ENCODE assay signal across 7 mouse cellular contexts in genomic region chr6:83136291-83136880, GRCm38 (mm10). TPM values are rescaled to one million over a fixed set of nuclear protein-coding genes. Genes with fewer than 3 reads are reported as not detected.
DNase-seq lines count a peak whose midpoint lies in the region; ATAC-seq lines count a peak whose summit lies in the region.

No protein-coding gene starts in this region.

- peak overlapping the region; percentile 94 for H3K4me3 ChIP-seq in megakaryocyte, embryonic 14.5 days (replicated peaks)
- H3K4me3 ChIP-seq in forebrain, embryonic 10.5 days = peak overlapping the region; percentile 64
- H3K4me3 ChIP-seq in limb, embryonic 12.5 days (replicated peaks) = peak overlapping the region; percentile 57
- H3K4me3 ChIP-seq in stomach, embryonic 14.5 days (ENCODE audit: low read depth, low read length) = peak overlapping the region; percentile 48

- H3K27me3 ChIP-seq in megakaryocyte, embryonic 14.5 days (replicated peaks) = peaks cover 6% of the 10 kb centered on the region
- H3K27me3 ChIP-seq in forebrain, embryonic 10.5 days (ENCODE audit: poor library complexity, severe bottlenecking) = peaks cover 38% of the 10 kb centered on the region
- H3K27me3 ChIP-seq in limb, embryonic 12.5 days = no peaks in the 10 kb centered on the region
- no peaks in the 10 kb centered on the region for H3K27me3 ChIP-seq in stomach, embryonic 14.5 days (ENCODE audit: control insufficient read depth, insufficient read depth, low read length)

- H3K4me1 ChIP-seq in megakaryocyte, embryonic 14.5 days = peaks cover 65% of the 10 kb centered on the region
- H3K4me1 ChIP-seq in forebrain, embryonic 10.5 days = peaks cover 71% of the 10 kb centered on the region
- peaks cover 52% of the 10 kb centered on the region for H3K4me1 ChIP-seq in limb, embryonic 12.5 days (replicated peaks)
- peaks cover 23% of the 10 kb centered on the region for H3K4me1 ChIP-seq in stomach, embryonic 14.5 days (ENCODE audit: control insufficient read depth, insufficient read depth, low read length)

- WGBS in forebrain, embryonic 10.5 days = 10% methylated on average over 5 of the region's 5 CpGs
- 17% methylated on average over 5 of the region's 5 CpGs for WGBS in limb, embryonic 12.5 days
- 12% methylated on average over 5 of the region's 5 CpGs for WGBS in stomach, embryonic 14.5 days

- H3K4me2 ChIP-seq in limb, embryonic 12.5 days = peak overlapping the region; percentile 90
- H3K4me2 ChIP-seq in stomach, embryonic 14.5 days (replicated peaks; ENCODE audit: low read depth, low read length) = peak overlapping the region; percentile 74

- peak overlapping the region; percentile 91 for H3K9ac ChIP-seq in limb, embryonic 12.5 days (replicated peaks)
- H3K9ac ChIP-seq in stomach, embryonic 14.5 days (replicated peaks; ENCODE audit: low read depth, low read length) = peak overlapping the region; percentile 89

- no peaks in the 10 kb centered on the region for H3K36me3 ChIP-seq in megakaryocyte, embryonic 14.5 days (replicated peaks; ENCODE audit: low read length)
- H3K36me3 ChIP-seq in forebrain, embryonic 10.5 days (replicated peaks) = peaks cover 9% of the 10 kb centered on the region
- H3K36me3 ChIP-seq in limb, embryonic 12.5 days = peaks cover 10% of the 10 kb centered on the region
- H3K36me3 ChIP-seq in stomach, embryonic 14.5 days (ENCODE audit: control insufficient read depth, insufficient read depth, low read length) = no peaks in the 10 kb centered on the region

- no peaks in the 10 kb centered on the region for H3K9me3 ChIP-seq in megakaryocyte, embryonic 14.5 days
- no peaks in the 10 kb centered on the region for H3K9me3 ChIP-seq in forebrain, embryonic 10.5 days
- no peaks in the 10 kb centered on the region for H3K9me3 ChIP-seq in limb, embryonic 12.5 days
- H3K9me3 ChIP-seq in stomach, embryonic 14.5 days (ENCODE audit: control insufficient read depth, low read depth, low read length) = no peaks in the 10 kb centered on the region

- ATAC-seq in megakaryocyte, adult 5-6 weeks (ENCODE audit: poor library complexity, severe bottlenecking) = no peak
- no peak for ATAC-seq in limb, embryonic 12.5 days (ENCODE audit: insufficient number of reproducible peaks, insufficient read depth, low FRiP score, low TSS enrichment, low read depth)
- no peak for ATAC-seq in stomach, embryonic 14.5 days (ENCODE audit: insufficient number of reproducible peaks, insufficient read depth, low FRiP score, low read depth)

- peak overlapping the region; percentile 97 for H3K27ac ChIP-seq in forebrain, embryonic 10.5 days
- peak overlapping the region; percentile 100 for H3K27ac ChIP-seq in limb, embryonic 12.5 days
- peak overlapping the region; percentile 100 for H3K27ac ChIP-seq in stomach, embryonic 14.5 days (ENCODE audit: low read length)

- no peak for DNase-seq in forebrain, embryonic 10.5 days (ENCODE audit: extremely low spot score, low spot score)
- DNase-seq in thymus, adult 18-20 months = no peak
- DNase-seq in adrenal gland, postnatal 10 days = no peak

RNA-seq across cellular contexts. Expression of gene Rtkn, which starts 1.1 kb away (rescaled TPM):
- 15.8 and 48.5 TPM in 2 replicates for polyA plus RNA-seq in megakaryocyte, embryonic 14.5 days (2012; ENCODE audit: insufficient read depth, low replicate concordance)
- 0.52 and 0.67 TPM in 2 replicates for total RNA-seq in megakaryocyte, adult 5-6 weeks (2015)
- total RNA-seq in megakaryocyte, adult 5-6 weeks (2017) = 0.29 and 1.2 TPM in 2 replicates
- polyA plus RNA-seq in forebrain, embryonic 10.5 days (2016; fragmentation: Nextera tagmentation; extraction: Ambion mirVana) = 32.1 and 32.7 TPM in 2 replicates
- polyA plus RNA-seq in limb, embryonic 12.5 days (2016; fragmentation: Nextera tagmentation; extraction: Ambion mirVana) = 62.0 and 62.6 TPM in 2 replicates
- polyA plus RNA-seq in stomach, embryonic 14.5 days (2014; fragmentation: Nextera tagmentation; extraction: Ambion mirVana) = 18.8 and 19.2 TPM in 2 replicates
- total RNA-seq in adrenal gland, postnatal 10 days (2021) = 10 to 100 TPM; 10.9 to 19.8 TPM

RNA-seq across cellular contexts. Expression of gene Ino80b, which starts 11.2 kb away (rescaled TPM):
- polyA plus RNA-seq in megakaryocyte, embryonic 14.5 days (2012; ENCODE audit: insufficient read depth, low replicate concordance) = 201 and 370 TPM in 2 replicates
- total RNA-seq in megakaryocyte, adult 5-6 weeks (2015) = 18.8 and 19.6 TPM in 2 replicates
- 26.0 and 36.2 TPM in 2 replicates for total RNA-seq in megakaryocyte, adult 5-6 weeks (2017)
- 17.5 and 19.2 TPM in 2 replicates for polyA plus RNA-seq in forebrain, embryonic 10.5 days (2016; fragmentation: Nextera tagmentation; extraction: Ambion mirVana)
- 17.6 and 19.2 TPM in 2 replicates for polyA plus RNA-seq in limb, embryonic 12.5 days (2016; fragmentation: Nextera tagmentation; extraction: Ambion mirVana)
- 13.6 and 16.5 TPM in 2 replicates for polyA plus RNA-seq in stomach, embryonic 14.5 days (2014; fragmentation: Nextera tagmentation; extraction: Ambion mirVana)
- 10 to 100 TPM; 20.7 to 25.7 TPM for total RNA-seq in adrenal gland, postnatal 10 days (2021)

RNA-seq across cellular contexts. Expression of gene Wbp1, which starts 15.0 kb away (rescaled TPM):
- 86.6 and 121 TPM in 2 replicates for polyA plus RNA-seq in megakaryocyte, embryonic 14.5 days (2012; ENCODE audit: insufficient read depth, low replicate concordance)
- total RNA-seq in megakaryocyte, adult 5-6 weeks (2015) = 33.5 and 34.8 TPM in 2 replicates
- total RNA-seq in megakaryocyte, adult 5-6 weeks (2017) = 74.0 and 89.9 TPM in 2 replicates
- 125 and 137 TPM in 2 replicates for polyA plus RNA-seq in forebrain, embryonic 10.5 days (2016; fragmentation: Nextera tagmentation; extraction: Ambion mirVana)
- polyA plus RNA-seq in limb, embryonic 12.5 days (2016; fragmentation: Nextera tagmentation; extraction: Ambion mirVana) = 191 and 219 TPM in 2 replicates
- 91.3 and 99.6 TPM in 2 replicates for polyA plus RNA-seq in stomach, embryonic 14.5 days (2014; fragmentation: Nextera tagmentation; extraction: Ambion mirVana)
- total RNA-seq in adrenal gland, postnatal 10 days (2021) = 10 to 100 TPM; 61.1 to 82.1 TPM

RNA-seq across cellular contexts. Expression of gene Wdr54, which starts 19.8 kb away (rescaled TPM):
- polyA plus RNA-seq in megakaryocyte, embryonic 14.5 days (2012; ENCODE audit: insufficient read depth, low replicate concordance) = 2.0 and 13.3 TPM in 2 replicates
- total RNA-seq in megakaryocyte, adult 5-6 weeks (2015) = not detected in 2 replicates
- 0.88 TPM in 1 of 2 replicates, not detected in the other for total RNA-seq in megakaryocyte, adult 5-6 weeks (2017)
- 13.9 and 14.7 TPM in 2 replicates for polyA plus RNA-seq in forebrain, embryonic 10.5 days (2016; fragmentation: Nextera tagmentation; extraction: Ambion mirVana)
- polyA plus RNA-seq in limb, embryonic 12.5 days (2016; fragmentation: Nextera tagmentation; extraction: Ambion mirVana) = 10.2 and 10.4 TPM in 2 replicates
- polyA plus RNA-seq in stomach, embryonic 14.5 days (2014; fragmentation: Nextera tagmentation; extraction: Ambion mirVana) = 5.3 and 5.8 TPM in 2 replicates
- total RNA-seq in adrenal gland, postnatal 10 days (2021) = 1 to 10 TPM; 2.0 to 2.2 TPM

RNA-seq across cellular contexts. Expression of gene 1700003E16Rik, which starts 19.8 kb away (rescaled TPM):
- polyA plus RNA-seq in megakaryocyte, embryonic 14.5 days (2012; ENCODE audit: insufficient read depth, low replicate concordance) = 0.36 TPM in 1 of 2 replicates, not detected in the other
- not detected in 2 replicates for total RNA-seq in megakaryocyte, adult 5-6 weeks (2015)
- not detected in 2 replicates for total RNA-seq in megakaryocyte, adult 5-6 weeks (2017)
- polyA plus RNA-seq in forebrain, embryonic 10.5 days (2016; fragmentation: Nextera tagmentation; extraction: Ambion mirVana) = 1.3 and 1.9 TPM in 2 replicates
- polyA plus RNA-seq in limb, embryonic 12.5 days (2016; fragmentation: Nextera tagmentation; extraction: Ambion mirVana) = 1.8 and 3.0 TPM in 2 replicates
- polyA plus RNA-seq in stomach, embryonic 14.5 days (2014; fragmentation: Nextera tagmentation; extraction: Ambion mirVana) = 0.77 and 1.2 TPM in 2 replicates
- under 1 TPM; 0.24 to 0.39 TPM for total RNA-seq in adrenal gland, postnatal 10 days (2021)

Comparison
In these comparisons a context has a peak if more than half of its experiments do, and no peak if none do; other contexts are left out.
1. RNA of gene Ino80b, which starts 11.2 kb away (polyA plus RNA-seq): 201 to 370 TPM in megakaryocyte, embryonic 14.5 days; 17.5 to 19.2 TPM in forebrain, embryonic 10.5 days, 17.6 to 19.2 TPM in limb, embryonic 12.5 days and 13.6 to 16.5 TPM in stomach, embryonic 14.5 days; every median in the first group is over 10 times any median in the second.
2. Peak in every context shown above with its lines, with median percentiles within 50 percentile points of each other: H3K4me3 ChIP-seq and H3K27ac ChIP-seq.